Mouse (Mus musculus) adrenal gland, postnatal 10 days (tissue): ENCODE data around the gene Magohb. TPM values are rescaled to one million over a fixed set of nuclear protein-coding genes. Genes with fewer than 3 reads are reported as not detected.

Source experiments
- DNase-seq: peaks from one replicate; pipeline ENCODE4 v3.0.0; 2021; ENCODE audit warnings: mixed read lengths
- total RNA-seq, 2 experiments: library from RNA; stranded (reverse); gene quantifications; 2 replicates each; pipeline ENCODE4 v1.2.3; 2021

Gene Magohb
- total RNA-seq, 2 experiments from 2014 or later = 13.5 to 16.7 TPM

- no peak for DNase-seq
Observed at GRCm38 (mm10) chr6:131262009-131262408, 31.0 kb downstream of the Magohb start.

- DNase-seq = no peak
Observed at GRCm38 (mm10) chr6:131247206-131247605, 45.8 kb downstream of the Magohb start, which contains the start of gene Klra2. Klra2 (minus strand) TSS chr6:131247362.

DNA sequence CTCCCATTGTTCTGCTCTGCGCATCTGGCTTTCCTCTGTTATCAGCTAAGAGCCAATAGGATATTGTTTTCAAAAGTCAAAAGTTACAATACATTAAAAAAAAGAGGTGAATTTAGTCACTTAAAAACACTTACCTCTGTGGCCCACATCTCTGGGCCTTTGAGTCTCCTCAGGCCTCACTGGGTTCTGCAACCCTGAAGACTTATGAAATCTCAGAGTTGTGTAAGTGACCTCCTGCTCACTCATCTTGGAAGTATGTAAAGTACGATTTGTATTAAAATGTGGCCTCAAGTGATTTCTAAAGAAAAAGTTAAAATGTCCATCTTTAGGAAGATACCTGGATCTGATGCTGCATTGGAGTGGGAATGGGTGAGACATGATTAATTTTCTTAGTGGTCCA, 48.0 kb downstream of the Magohb start:
- DNase-seq = peak; percentile 2

Other genes starting within 250 kb of the Magohb start
- gene Klra2, start 45.9 kb downstream of the Magohb start, total RNA-seq = under 1 TPM; 0.57 to 0.91 TPM
- under 1 TPM; 0.36 to 0.67 TPM for gene Styk1, start 60.4 kb upstream of the Magohb start, total RNA-seq
- gene Ybx3, start 95.2 kb upstream of the Magohb start, total RNA-seq = 100 to 1,000 TPM; 245 to 254 TPM
- gene 5430401F13Rik, start 193.2 kb upstream of the Magohb start, total RNA-seq = not detected
- not detected for gene Gm6619, start 193.2 kb upstream of the Magohb start, total RNA-seq